Mouse (Mus musculus) cerebellum, adult (tissue): ENCODE data around the gene Col12a1.
"Not testable (repeated sequence)": the region's sequence is repeated elsewhere in the genome, so short reads cannot be mapped to it uniquely, and the experiment has no call there.

Experiments used
- ATAC-seq: cut with Nextera tagmentation; 2 replicates; pipeline ENCODE4 v1.9.2; 2017; ENCODE audit warnings: mild to moderate bottlenecking, moderate library complexity, mixed read lengths; ENCODE audit not compliant: insufficient number of reproducible peaks, low FRiP score, low TSS enrichment

The Col12a1 gene

GRCm38 (mm10) chr9:79714471-79715045, 4.1 kb downstream of the Col12a1 start:
- ATAC-seq, result no peak

GRCm38 (mm10) chr9:79689771-79690535, 28.7 kb downstream of the Col12a1 start:
- ATAC-seq, result no peak

GRCm38 (mm10) chr9:79689342-79689741, 29.3 kb downstream of the Col12a1 start:
- ATAC-seq, result no peak

- ATAC-seq, result no peak
Observed at GRCm38 (mm10) chr9:79687227-79687626, 31.4 kb downstream of the Col12a1 start.

- no peak for ATAC-seq
Observed at GRCm38 (mm10) chr9:79686049-79686448, 32.6 kb downstream of the Col12a1 start.

GRCm38 (mm10) chr9:79680453-79681240, 38.0 kb downstream of the Col12a1 start:
- no peak for ATAC-seq

GRCm38 (mm10) chr9:79668806-79669205, 49.8 kb downstream of the Col12a1 start:
- ATAC-seq, result not testable (repeated sequence)

GRCm38 (mm10) chr9:79653327-79654150, 65.1 kb downstream of the Col12a1 start:
- ATAC-seq, result no peak

GRCm38 (mm10) chr9:79648587-79648986, 70.0 kb downstream of the Col12a1 start:
- no peak for ATAC-seq

GRCm38 (mm10) chr9:79645757-79646156, 72.9 kb downstream of the Col12a1 start:
- no peak for ATAC-seq

- no peak for ATAC-seq
Observed at GRCm38 (mm10) chr9:79639430-79640090, 79.1 kb downstream of the Col12a1 start.

- ATAC-seq, result no peak
Observed at GRCm38 (mm10) chr9:79637879-79638278, 80.8 kb downstream of the Col12a1 start.

- ATAC-seq, result no peak
Observed at GRCm38 (mm10) chr9:79634076-79634475, 84.6 kb downstream of the Col12a1 start.

- no peak for ATAC-seq
Observed at GRCm38 (mm10) chr9:79631186-79631585, 87.4 kb downstream of the Col12a1 start.

GRCm38 (mm10) chr9:79618839-79619597, 99.6 kb downstream of the Col12a1 start:
- no peak for ATAC-seq

GRCm38 (mm10) chr9:79617336-79617735, 101.3 kb downstream of the Col12a1 start:
- ATAC-seq, result no peak

- no peak for ATAC-seq
Observed at GRCm38 (mm10) chr9:79616040-79616439, 102.6 kb downstream of the Col12a1 start.

- no peak for ATAC-seq
Observed at GRCm38 (mm10) chr9:79610286-79610685, 108.3 kb downstream of the Col12a1 start.

GRCm38 (mm10) chr9:79609661-79610060, 109.0 kb downstream of the Col12a1 start:
- ATAC-seq, result no peak
